Mouse (Mus musculus) B cell, adult (primary cell): ENCODE data around the gene Krt9. TPM values are rescaled to one million over a fixed set of nuclear protein-coding genes. Genes with fewer than 3 reads are reported as not detected.

ENCODE experiments used
- total RNA-seq: library from RNA; stranded (reverse); gene quantifications from 4 replicates; pipeline ENCODE4 v1.2.4, GENCODE M21; 2023; ENCODE audit not compliant: inconsistent age

The Krt9 gene
- not detected in 4 replicates for total RNA-seq

GRCm38 (mm10) chr11:100192992-100193391 is at the start of gene Krt9:
TSS of gene Krt9 (minus strand) at chr11:100193246.

GRCm38 (mm10) chr11:100207498-100207897 is 14.5 kb upstream of the Krt9 start, which contains the start of gene Krt14:
TSS of gene Krt14 (minus strand) at chr11:100207548.

GRCm38 (mm10) chr11:100148615-100149330 is 44.3 kb downstream of the Krt9 start, which contains the start of gene Krt19:
TSS of gene Krt19 (minus strand) at chr11:100148665.

Other genes with a start within 250 kb of the Krt9 start
- gene Krtap9-5, start 244.8 kb downstream of the Krt9 start, total RNA-seq, result not detected in 4 replicates
- not detected in 4 replicates for gene Krtap29-1, start 214.2 kb downstream of the Krt9 start, total RNA-seq
- gene Krtap16-1, start 206.6 kb downstream of the Krt9 start, total RNA-seq, result not detected in 4 replicates
- not detected in 4 replicates for gene Krtap17-1, start 199.3 kb downstream of the Krt9 start, total RNA-seq
- gene Krt33a, start 177.0 kb downstream of the Krt9 start, total RNA-seq, result not detected in 4 replicates
- not detected in 4 replicates for gene Krt33b, start 163.4 kb downstream of the Krt9 start, total RNA-seq
- gene Krt34, start 151.7 kb downstream of the Krt9 start, total RNA-seq, result not detected in 4 replicates
- not detected in 4 replicates for gene Krt31, start 142.7 kb downstream of the Krt9 start, total RNA-seq
- gene Krt32, start 105.0 kb downstream of the Krt9 start, total RNA-seq, result not detected in 4 replicates
- gene Krt35, start 97.0 kb downstream of the Krt9 start, total RNA-seq, result not detected in 4 replicates
- gene Krt36, start 87.6 kb downstream of the Krt9 start, total RNA-seq, result not detected in 4 replicates
- not detected in 4 replicates for gene Krt13, start 71.7 kb downstream of the Krt9 start, total RNA-seq
- not detected in 4 replicates for gene Krt15, start 57.3 kb downstream of the Krt9 start, total RNA-seq
- gene Krt19, start 44.6 kb downstream of the Krt9 start, total RNA-seq, result 0.45 to 1.1 TPM in 2 of 4 replicates, not detected in the others
- gene Krt14, start 14.3 kb upstream of the Krt9 start, total RNA-seq, result not detected in 4 replicates
- not detected in 4 replicates for gene Krt16, start 55.7 kb upstream of the Krt9 start, total RNA-seq
- not detected in 4 replicates for gene Krt17, start 67.8 kb upstream of the Krt9 start, total RNA-seq
- gene Krt42, start 76.6 kb upstream of the Krt9 start, total RNA-seq, result not detected in 4 replicates
- gene Eif1, start 126.6 kb upstream of the Krt9 start, total RNA-seq, result 2,378 to 2,468 TPM (median 2,410 TPM) in 4 replicates
- not detected in 4 replicates for gene Gast, start 141.2 kb upstream of the Krt9 start, total RNA-seq
- gene Hap1, start 162.9 kb upstream of the Krt9 start, total RNA-seq, result 2.0 to 3.5 TPM (median 2.4 TPM) in 4 replicates
- gene Jup, start 204.5 kb upstream of the Krt9 start, total RNA-seq, result 12.6 to 22.2 TPM (median 13.9 TPM) in 4 replicates
- 0.24 TPM in 1 of 4 replicates, not detected in the others for gene P3h4, start 221.6 kb upstream of the Krt9 start, total RNA-seq
- not detected in 4 replicates for gene Fkbp10, start 222.5 kb upstream of the Krt9 start, total RNA-seq
- gene Nt5c3b, start 248.6 kb upstream of the Krt9 start, total RNA-seq, result 60.8 to 67.9 TPM (median 62.0 TPM) in 4 replicates
- gene Klhl10, start 248.7 kb upstream of the Krt9 start, total RNA-seq, result 1.2 to 3.1 TPM (median 2.1 TPM) in 4 replicates